Comparison of ENCODE assay signal across 12 mouse cellular contexts in the genomic region with DNA sequence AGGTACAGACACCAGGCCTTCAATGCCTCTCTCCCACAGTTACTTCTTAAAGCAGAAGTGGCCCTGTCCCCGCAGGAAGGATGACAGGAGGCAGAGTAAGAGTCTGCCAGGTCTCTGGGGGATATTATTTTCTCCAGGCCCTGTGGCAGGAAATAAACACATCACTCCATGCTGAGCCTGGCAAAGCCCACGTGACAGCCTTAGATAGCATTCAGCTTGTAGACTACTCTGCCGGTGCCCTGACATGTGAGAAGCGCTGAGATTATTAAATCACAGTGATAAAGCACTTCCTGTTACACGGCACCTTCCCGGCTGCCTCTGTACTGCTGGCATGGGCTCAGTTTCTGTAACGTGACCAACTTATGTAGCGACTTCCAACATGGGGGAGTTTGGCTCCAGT.
DNase-seq lines count a peak whose midpoint lies in the region; ATAC-seq lines count a peak whose summit lies in the region.
"Had no signal": no experiment of that assay in that cellular context is flagged by ENCODE, and none has a peak within 500 bp of the region (broad histone marks: within the 10 kb centered on the region; RNA-seq: fewer than 3 reads in every experiment).

No protein-coding gene starts in this region.

- no peak overlapping the region for H3K4me3 ChIP-seq in heart, embryonic 16.5 days (ENCODE audit: low read length)
- H3K4me3 ChIP-seq in kidney, embryonic 16.5 days (ENCODE audit: low read length): no peak overlapping the region
- H3K4me3 ChIP-seq: embryonic facial prominence, embryonic 13.5 days; limb, embryonic 15.5 days; stomach, embryonic 15.5 days had no signal

- ATAC-seq in heart, embryonic 16.5 days (replicated peaks; ENCODE audit: extremely low read depth, insufficient read depth, low FRiP score): peak; percentile 74
- ATAC-seq in kidney, embryonic 16.5 days (ENCODE audit: low FRiP score, low TSS enrichment): peak; percentile 71
- ATAC-seq: inflammation-experienced regulatory T-cells, adult 6 months had no signal

- WGBS in heart, embryonic 16.5 days: 10% methylated on average over 8 of the region's 8 CpGs
- 10% methylated on average over 8 of the region's 8 CpGs for WGBS in kidney, embryonic 16.5 days

- no peak overlapping the region for H3K27ac ChIP-seq in heart, embryonic 16.5 days (ENCODE audit: low read length)
- no peak overlapping the region for H3K27ac ChIP-seq in kidney, embryonic 16.5 days (ENCODE audit: low read length)
- H3K27ac ChIP-seq: embryonic facial prominence, embryonic 13.5 days; limb, embryonic 15.5 days; stomach, embryonic 15.5 days had no signal

- no peaks in the 10 kb centered on the region for H3K9me3 ChIP-seq in heart, embryonic 16.5 days (replicated peaks; ENCODE audit: control insufficient read depth, low read length)
- H3K9me3 ChIP-seq in kidney, embryonic 16.5 days (ENCODE audit: low read length): no peaks in the 10 kb centered on the region
- H3K9me3 ChIP-seq: embryonic facial prominence, embryonic 13.5 days; limb, embryonic 15.5 days; stomach, embryonic 15.5 days had no signal

- peaks cover 18% of the 10 kb centered on the region for H3K27me3 ChIP-seq in heart, embryonic 16.5 days (ENCODE audit: control insufficient read depth, insufficient read depth, low read length)
- no peaks in the 10 kb centered on the region for H3K27me3 ChIP-seq in kidney, embryonic 16.5 days (ENCODE audit: insufficient read depth, low read length)
- H3K27me3 ChIP-seq: stomach, embryonic 15.5 days had no signal

- H3K9ac ChIP-seq in heart, embryonic 16.5 days (ENCODE audit: low read length): no peak overlapping the region
- H3K9ac ChIP-seq in kidney, embryonic 16.5 days (replicated peaks; ENCODE audit: low read length): no peak overlapping the region
- H3K9ac ChIP-seq: embryonic facial prominence, embryonic 13.5 days; limb, embryonic 15.5 days; stomach, embryonic 15.5 days had no signal

- H3K4me2 ChIP-seq in heart, embryonic 16.5 days (ENCODE audit: low read depth, low read length): peak overlapping the region; percentile 0; the same call in 1 of the 2 replicates
- no peak overlapping the region for H3K4me2 ChIP-seq in kidney, embryonic 16.5 days (replicated peaks; ENCODE audit: low read depth, low read length)
- H3K4me2 ChIP-seq: embryonic facial prominence, embryonic 13.5 days; limb, embryonic 15.5 days; stomach, embryonic 15.5 days had no signal

- no peak for DNase-seq in heart, adult 9 months (ENCODE audit: low spot score in 2 of 2)
- DNase-seq in right cerebral cortex, postnatal 36 days (ENCODE audit: low spot score in 2 of 2): peak; percentile 25 to 36
- no peak for DNase-seq in right cerebral cortex, postnatal 25 days
- no peak for DNase-seq in layer of hippocampus, postnatal 36 days
- no peak for DNase-seq in gastrocnemius, postnatal 10 days

- H3K36me3 ChIP-seq in heart, embryonic 16.5 days (ENCODE audit: control insufficient read depth, insufficient read depth): no peaks in the 10 kb centered on the region
- no peaks in the 10 kb centered on the region for H3K36me3 ChIP-seq in kidney, embryonic 16.5 days (ENCODE audit: insufficient read depth, low read length)
- H3K36me3 ChIP-seq: embryonic facial prominence, embryonic 13.5 days; G1E; limb, embryonic 15.5 days; stomach, embryonic 15.5 days had no signal

- peaks cover 19% of the 10 kb centered on the region for H3K4me1 ChIP-seq in heart, embryonic 16.5 days (ENCODE audit: control insufficient read depth, insufficient read depth, low read length)
- H3K4me1 ChIP-seq in kidney, embryonic 16.5 days (ENCODE audit: insufficient read depth, low read length): peaks cover 8% of the 10 kb centered on the region

Comparison
In these comparisons a context has a peak if more than half of its experiments do, and no peak if none do; other contexts are left out.
1. DNase-seq: peak in right cerebral cortex, postnatal 36 days (2 of 2); none in heart, adult 9 months (0 of 2), right cerebral cortex, postnatal 25 days (single experiment), layer of hippocampus, postnatal 36 days (0 of 2) and gastrocnemius, postnatal 10 days (single experiment).